Mouse (Mus musculus) liver (tissue): ENCODE data around the gene Nup188.

ENCODE experiments used
- DNase-seq: peaks from one replicate; pipeline ENCODE4 v3.0.0-alpha.2; 2020; ENCODE audit warnings: mixed read lengths

Nup188 gene

GRCm38 (mm10) chr2:30286192-30287026 is at the start of gene Nup188, which contains the start of gene Dolk:
Nup188 (plus strand) TSS chr2:30286397.
Dolk (minus strand) TSS chr2:30286334.
- DNase-seq, result peak; percentile 98

GRCm38 (mm10) chr2:30236426-30237198 is 49.6 kb upstream of the Nup188 start:
- DNase-seq, result no peak

DNA sequence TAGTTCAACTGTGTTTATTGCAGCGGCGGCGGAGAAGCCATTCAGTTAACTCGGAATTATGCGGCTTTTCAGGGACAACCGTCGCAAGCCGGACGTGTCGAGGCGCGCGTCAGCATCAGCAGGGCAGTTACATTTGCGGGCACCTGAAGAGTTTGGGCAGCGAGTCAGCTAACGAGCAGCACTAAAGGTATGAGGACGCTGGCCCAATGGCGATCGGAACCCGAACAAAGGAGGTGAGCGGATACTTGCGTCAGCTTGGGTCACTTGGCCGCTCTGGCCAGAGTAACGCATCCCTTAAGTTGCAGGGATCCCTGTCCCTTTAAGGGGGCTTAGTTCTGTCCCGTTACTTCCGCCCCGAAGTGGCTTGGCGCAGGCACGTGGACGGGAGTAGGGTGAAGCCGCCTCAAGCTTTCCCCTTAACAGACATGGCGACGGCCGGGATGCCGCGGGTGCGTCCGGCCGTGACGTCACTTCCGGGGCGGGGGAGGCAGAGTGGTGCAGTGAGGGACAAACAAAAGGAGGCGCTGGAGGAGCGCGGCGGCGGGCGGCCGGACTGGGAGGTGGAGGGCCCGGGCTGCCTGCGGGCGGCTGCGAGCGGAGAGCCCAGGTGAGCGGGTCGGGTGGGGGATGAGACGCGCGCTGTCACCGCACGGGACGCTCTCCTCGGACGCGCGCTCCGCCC is 48.9 kb upstream of the Nup188 start, which contains the start of gene Lrrc8a:
Gene Lrrc8a (plus strand): TSS at position 517 of the 682 bp plus-strand sequence.
- DNase-seq, result peak; percentile 99

DNA sequence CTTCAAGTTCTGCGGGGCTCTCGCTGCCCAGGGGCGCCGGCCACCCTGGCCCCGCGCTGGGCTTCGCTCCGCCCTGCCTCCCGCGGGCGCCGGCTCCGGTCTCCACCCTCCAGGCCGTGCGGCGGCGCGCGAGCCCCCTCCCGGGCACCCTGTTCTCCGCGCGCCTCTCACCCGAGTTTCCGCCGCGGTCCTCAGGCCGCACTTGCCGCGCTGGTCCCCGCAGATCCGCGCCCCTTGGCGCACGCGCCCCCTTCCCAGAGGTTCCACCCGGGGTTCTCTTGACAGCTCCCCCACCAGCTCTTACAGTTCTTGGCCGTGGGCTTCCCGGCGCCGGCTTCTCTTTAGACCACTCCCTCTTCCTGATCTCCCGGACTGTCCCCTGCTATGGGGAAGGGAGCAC is 48.3 kb upstream of the Nup188 start:
- no peak for DNase-seq

GRCm38 (mm10) chr2:30238906-30239465 is 47.2 kb upstream of the Nup188 start:
- DNase-seq, result no peak

DNA sequence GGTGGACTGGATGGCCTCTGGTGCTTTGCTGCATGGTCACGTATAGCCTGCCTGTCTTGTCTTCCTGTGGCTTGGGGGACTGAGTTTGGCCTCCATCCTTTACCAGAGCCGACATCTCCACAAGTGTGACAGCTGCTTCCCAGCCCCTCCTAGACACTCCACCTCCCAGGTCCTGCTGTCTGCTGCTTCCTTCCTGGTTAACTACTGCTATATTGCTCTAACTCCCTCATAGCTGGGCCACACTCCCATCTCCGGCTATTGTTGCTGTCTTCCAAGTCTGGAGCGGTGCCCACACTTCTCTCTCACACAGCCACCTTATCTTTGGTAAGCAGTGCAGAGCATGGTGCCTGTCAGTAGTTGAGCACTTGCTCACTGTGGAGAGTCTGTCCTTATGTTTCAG is 46.4 kb upstream of the Nup188 start:
- peak; percentile 42 for DNase-seq

DNA sequence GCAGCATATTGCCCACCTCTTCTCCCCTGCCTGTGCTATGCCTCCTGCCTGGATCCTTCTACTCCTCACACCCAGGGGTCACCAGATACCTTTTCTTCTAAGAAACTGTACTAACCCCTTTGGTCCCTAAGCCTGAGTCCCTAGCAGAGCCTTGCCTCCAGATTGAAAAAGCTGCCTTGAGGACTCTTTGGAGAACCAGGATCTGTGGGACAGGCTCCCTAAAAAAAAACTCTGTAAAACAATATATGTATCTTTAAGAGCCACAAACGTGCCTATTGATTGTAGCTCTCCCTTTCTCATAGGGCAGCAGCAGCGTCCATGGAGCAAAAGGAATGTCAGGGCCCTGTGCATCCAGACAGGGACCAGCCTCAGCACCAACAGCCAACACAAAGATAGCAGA is 45.9 kb upstream of the Nup188 start, which contains the start of gene Gm28035:
Gene Gm28035 (plus strand): TSS at position 301 of the 400 bp plus-strand sequence.
- no peak for DNase-seq

- DNase-seq, result no peak
Measured at GRCm38 (mm10) chr2:30242509-30242908, 43.7 kb upstream of the Nup188 start.

DNA sequence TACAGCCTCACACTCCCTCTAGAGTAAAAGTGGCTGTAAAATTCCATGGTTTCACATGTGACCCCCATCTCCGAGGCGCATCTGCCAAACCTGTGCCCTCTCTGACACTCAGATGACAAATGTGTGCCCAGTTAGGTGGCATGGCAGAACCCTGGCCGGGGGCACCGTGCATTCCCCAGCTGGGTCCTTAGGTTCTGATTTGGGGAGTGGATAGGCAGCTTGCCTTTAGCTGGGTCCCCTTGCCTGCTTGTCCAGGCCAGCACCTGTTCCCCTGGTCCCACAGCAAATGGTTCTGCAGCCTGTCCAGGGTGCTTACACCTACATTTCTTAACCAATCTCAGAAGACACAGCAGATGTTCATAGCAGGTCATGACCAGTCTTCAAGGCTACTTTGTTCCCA is 42.8 kb upstream of the Nup188 start:
- no peak for DNase-seq

DNA sequence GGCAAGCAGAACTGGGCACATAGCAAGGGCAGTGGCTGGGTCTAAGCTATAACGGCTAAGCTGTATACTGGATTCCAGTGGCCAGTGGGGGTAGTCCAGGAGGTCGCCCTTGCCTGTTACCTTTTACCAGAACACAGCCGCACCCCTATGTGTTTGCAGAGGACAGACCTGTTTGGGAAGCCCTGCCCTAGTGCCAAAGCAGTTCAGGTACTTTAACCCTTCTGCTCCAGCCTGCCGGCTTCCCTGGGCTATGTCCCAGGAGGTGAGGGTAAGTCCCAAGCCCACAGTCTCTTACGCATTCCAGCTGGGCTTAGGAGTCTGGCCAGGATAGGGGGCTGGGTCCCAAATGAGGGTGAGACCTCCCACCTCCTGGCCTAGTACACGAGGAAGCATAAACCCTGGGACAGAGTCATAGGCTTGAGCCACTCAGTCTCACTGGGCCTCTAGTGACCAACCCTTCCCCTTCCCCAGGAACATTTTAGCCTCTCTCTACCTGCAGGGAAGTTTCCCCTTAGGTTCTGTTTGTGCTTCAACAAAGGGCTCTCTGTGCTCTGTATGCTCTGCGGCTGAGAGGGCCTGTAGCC is 41.5 kb upstream of the Nup188 start:
- DNase-seq, result no peak

GRCm38 (mm10) chr2:30247036-30247435 is 39.2 kb upstream of the Nup188 start:
- DNase-seq, result no peak

DNA sequence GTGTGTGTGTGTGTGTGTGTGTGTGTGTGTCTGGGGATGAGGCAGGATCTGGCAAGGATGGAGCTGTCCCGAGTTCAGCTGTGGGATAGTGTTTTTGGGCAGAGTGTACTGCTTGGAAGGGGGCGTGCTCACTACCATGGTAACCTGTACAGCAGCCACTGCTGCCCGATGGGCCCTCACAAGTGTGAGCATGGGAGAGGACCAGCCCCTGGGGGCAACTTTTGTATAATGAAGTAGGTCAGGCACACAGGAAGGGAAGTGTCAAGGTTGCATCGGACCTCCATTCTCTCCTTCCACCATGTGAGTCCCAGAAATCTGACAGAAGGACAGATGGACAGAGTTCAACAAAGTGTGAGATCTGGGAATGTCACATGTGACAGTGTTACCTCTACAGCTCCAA is 38.5 kb upstream of the Nup188 start:
- no peak for DNase-seq

GRCm38 (mm10) chr2:30249182-30249581 is 37.0 kb upstream of the Nup188 start:
- no peak for DNase-seq

DNA sequence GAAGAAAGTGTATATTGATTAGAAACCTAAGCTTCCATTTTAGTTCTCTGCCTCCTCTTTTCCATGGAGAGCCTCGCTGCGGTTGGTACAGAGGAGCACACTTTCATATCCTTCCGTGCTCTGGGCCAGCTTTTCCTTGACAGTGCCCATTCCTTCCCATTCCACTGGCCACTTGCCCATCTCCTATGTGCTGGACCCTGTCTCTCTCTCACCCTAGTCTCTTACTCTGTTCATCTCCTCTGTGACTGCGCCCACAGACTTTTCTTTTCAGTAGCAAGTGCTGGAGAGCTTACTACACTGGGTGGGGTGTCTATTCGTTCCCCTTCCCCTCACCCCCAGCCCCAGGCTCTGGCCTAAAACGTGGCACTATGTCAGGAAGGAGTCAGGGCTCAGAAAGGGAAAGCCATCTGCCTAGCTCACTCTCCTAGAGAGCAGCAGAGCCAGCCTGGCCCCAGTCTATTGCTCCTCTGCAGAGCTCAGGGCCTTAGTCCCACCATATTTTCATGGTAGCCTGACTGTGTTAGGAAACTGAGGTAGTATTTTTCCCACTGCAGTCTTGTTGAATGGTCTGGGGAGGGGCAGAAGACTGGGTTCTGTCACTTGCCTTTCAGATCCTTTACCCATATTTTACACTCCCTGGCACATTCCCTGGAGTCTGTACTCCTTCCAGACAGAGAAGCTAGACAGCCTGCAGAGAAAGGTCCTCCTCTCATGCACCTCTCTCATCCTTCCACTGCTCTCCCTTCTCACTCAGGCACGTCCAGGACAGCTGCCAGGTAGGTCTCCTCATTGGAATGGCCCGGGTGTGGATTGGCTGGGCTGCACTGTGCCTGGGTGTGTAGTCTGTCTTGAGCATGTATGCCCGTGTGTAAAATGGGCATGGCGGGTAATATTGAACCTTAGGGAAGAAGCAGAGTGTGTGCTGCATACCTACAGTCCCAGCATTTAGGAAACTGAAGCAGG is 35.8 kb upstream of the Nup188 start:
- no peak for DNase-seq

DNA sequence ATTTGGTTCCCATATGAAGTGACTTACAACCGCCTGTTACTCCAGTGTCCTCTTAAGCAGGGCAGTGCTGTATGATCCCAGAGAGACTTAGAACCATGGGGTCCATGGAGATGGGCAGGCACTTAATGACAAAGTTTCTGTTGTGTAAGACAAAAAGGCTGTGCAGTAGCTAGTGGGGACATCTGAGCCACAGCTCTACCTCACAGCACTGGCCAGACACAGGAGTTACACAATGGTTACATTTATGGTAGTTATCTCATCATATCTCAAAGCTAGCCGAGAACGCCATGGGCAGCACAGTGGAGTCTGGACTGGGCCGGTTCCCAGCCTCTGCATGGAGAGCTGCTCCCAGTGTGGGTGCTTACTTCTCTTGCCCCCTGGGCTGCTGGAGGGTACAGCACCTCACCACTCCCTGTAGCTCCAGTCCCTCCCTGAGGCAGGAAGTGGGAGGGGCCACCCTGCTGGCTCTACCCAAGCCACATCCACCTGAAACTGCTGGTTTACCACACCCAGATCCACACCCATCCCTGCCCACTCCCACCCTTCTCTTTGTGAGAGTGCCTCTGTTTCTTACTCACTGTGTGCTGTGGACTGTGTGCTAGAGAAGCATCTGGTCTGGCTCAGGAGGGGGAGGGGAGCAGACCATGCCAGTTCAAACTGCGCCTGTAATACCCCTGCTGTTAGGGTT is 34.6 kb upstream of the Nup188 start:
- peak; percentile 72 for DNase-seq

- no peak for DNase-seq
Measured at GRCm38 (mm10) chr2:30252521-30252920, 33.7 kb upstream of the Nup188 start.

- DNase-seq, result no peak
Measured at GRCm38 (mm10) chr2:30253809-30254208, 32.4 kb upstream of the Nup188 start.

DNA sequence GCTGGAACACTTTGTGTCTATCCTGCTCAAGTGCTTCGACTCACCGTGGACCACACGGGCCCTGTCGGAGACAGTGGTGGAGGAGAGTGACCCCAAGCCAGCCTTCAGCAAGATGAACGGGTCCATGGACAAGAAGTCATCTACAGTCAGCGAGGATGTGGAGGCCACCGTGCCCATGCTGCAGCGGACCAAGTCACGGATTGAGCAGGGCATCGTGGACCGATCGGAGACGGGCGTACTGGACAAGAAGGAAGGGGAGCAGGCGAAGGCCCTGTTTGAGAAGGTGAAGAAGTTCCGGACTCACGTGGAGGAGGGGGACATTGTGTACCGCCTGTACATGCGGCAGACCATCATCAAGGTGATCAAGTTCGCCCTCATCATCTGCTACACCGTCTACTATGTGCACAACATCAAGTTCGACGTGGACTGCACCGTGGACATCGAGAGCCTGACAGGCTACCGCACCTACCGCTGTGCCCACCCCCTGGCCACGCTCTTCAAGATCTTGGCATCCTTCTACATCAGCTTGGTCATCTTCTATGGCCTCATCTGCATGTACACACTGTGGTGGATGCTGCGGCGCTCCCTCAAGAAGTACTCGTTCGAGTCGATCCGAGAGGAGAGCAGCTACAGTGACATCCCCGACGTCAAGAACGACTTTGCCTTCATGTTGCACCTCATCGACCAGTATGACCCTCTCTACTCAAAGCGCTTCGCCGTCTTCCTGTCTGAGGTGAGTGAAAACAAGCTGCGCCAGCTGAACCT is 30.4 kb upstream of the Nup188 start:
- DNase-seq, result no peak

DNA sequence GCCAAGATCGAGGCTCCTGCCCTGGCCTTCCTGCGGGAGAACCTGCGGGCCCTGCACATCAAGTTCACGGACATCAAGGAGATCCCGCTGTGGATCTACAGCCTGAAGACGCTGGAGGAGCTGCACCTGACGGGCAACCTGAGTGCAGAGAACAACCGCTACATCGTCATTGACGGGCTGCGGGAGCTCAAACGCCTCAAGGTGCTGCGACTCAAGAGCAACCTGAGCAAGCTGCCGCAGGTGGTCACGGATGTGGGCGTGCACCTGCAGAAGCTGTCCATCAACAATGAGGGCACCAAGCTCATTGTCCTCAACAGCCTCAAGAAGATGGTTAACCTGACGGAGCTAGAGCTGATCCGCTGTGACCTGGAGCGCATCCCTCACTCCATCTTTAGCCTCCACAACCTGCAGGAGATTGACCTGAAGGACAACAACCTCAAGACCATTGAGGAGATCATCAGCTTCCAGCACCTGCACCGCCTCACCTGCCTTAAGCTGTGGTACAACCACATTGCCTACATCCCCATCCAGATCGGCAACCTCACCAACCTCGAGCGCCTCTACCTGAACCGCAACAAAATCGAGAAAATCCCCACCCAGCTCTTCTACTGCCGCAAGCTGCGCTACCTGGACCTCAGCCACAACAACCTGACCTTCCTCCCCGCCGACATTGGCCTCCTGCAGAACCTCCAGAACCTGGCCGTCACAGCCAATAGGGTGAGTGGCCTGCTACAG is 29.4 kb upstream of the Nup188 start:
- DNase-seq, result no peak
